Mouse (Mus musculus) ES-Bruce4 (cell line): ENCODE measurements at regions not wholly inside any gene's neighbourhood (a gene's known extent, or its start where the extent isn't known, plus 50 kb on each side); places are given as distances from the start of the nearest gene placed in this dataset.

ENCODE experiments used
- CTCF ChIP-seq: IDR thresholded peaks from one replicate; pipeline ENCODE4 v1.8.1; 2011; ENCODE audit warnings: low read depth, low read length
- EP300 ChIP-seq: IDR thresholded peaks from 2 replicates; pipeline ENCODE4 v1.6.1; 2011; ENCODE audit warnings: low read depth, low read length; ENCODE audit not compliant: insufficient read depth
- POLR2A ChIP-seq: IDR thresholded peaks from one replicate; pipeline ENCODE4 v1.8.1; 2011; ENCODE audit warnings: low read length; ENCODE audit not compliant: insufficient read depth

GRCm38 (mm10) chr9:14134894-14135450, 139.9 kb upstream of the Sesn3 start:
- no peak for TF ChIP-seq CTCF
- TF ChIP-seq POLR2A, result no peak
- no peak for TF ChIP-seq EP300
